Mouse (Mus musculus) lung, postnatal 0 days (tissue): Measurements from ENCODE around the gene Cep131. TPM values are rescaled to one million over a fixed set of nuclear protein-coding genes. Genes with fewer than 3 reads are reported as not detected.

Source experiments
- ATAC-seq: fragments of 200-750 bp; cut with Nextera tagmentation; 2 replicates; pipeline ENCODE4 v1.8.0; 2017; ENCODE audit warnings: moderate library complexity
- DNase-seq: peaks from one replicate; pipeline ENCODE4 v3.0.0-alpha.2; 2016; ENCODE audit warnings: low spot score
- H3K27ac ChIP-seq: fragments of 300-500 bp; sonication (generic); 2 replicates; pipeline ENCODE4 v1.5.1; 2014; ENCODE audit warnings: antibody characterized with exemption, mild to moderate bottlenecking, low read length, mixed read lengths
- H3K27me3 ChIP-seq: fragments of 300-500 bp; sonication (generic); replicated peaks from 2 replicates; pipeline ENCODE4 v1.6.1; 2014; ENCODE audit warnings: low read length, mixed read lengths; ENCODE audit not compliant: insufficient read depth
- H3K36me3 ChIP-seq: fragments of 300-500 bp; sonication (generic); 2 replicates; pipeline ENCODE4 v1.6.1; 2014; ENCODE audit warnings: low read length, mixed read lengths; ENCODE audit not compliant: insufficient read depth
- H3K4me1 ChIP-seq: fragments of 300-500 bp; sonication (generic); 2 replicates; pipeline ENCODE4 v1.6.1; 2014; ENCODE audit warnings: antibody characterized with exemption, low read depth, low read length, mixed read lengths; ENCODE audit not compliant: insufficient read depth
- H3K4me2 ChIP-seq: fragments of 300-500 bp; sonication (generic); replicated peaks from 2 replicates; pipeline ENCODE4 v1.6.1; 2014; ENCODE audit warnings: low read depth, mild to moderate bottlenecking, low read length, moderate library complexity, mixed read lengths
- H3K4me3 ChIP-seq: fragments of 300-500 bp; sonication (generic); 2 replicates; pipeline ENCODE4 v1.5.1; 2014; ENCODE audit warnings: low read depth, low read length
- H3K9ac ChIP-seq: fragments of 300-500 bp; sonication (generic); replicated peaks from 2 replicates; pipeline ENCODE4 v1.6.1; 2014; ENCODE audit warnings: low read depth, mild to moderate bottlenecking
- H3K9me3 ChIP-seq: fragments of 300-500 bp; sonication (generic); 2 replicates; pipeline ENCODE4 v1.6.1; 2016; ENCODE audit warnings: low read length, mixed read lengths
- CTCF ChIP-seq: IDR thresholded peaks from 2 replicates; pipeline ENCODE4 v1.5.1; 2016; ENCODE audit warnings: antibody characterized with exemption, mild to moderate bottlenecking
- EP300 ChIP-seq: IDR thresholded peaks from 2 replicates; pipeline ENCODE4 v1.6.1; 2016; ENCODE audit warnings: antibody characterized with exemption, mild to moderate bottlenecking, control low read depth
- WGBS: fragments of 180-500 bp; shearing (Covaris S2); extraction: QIAGEN DNeasy Blood & Tissue Kit; methylation state at CpG from one replicate; pipeline ENCODE4 v1.1.7; 2014; 5-methylcytosine and 5-hydroxymethylcytosine counted together
- microRNA counts: library from miRNA; unstranded; fragments of <30 nt; microRNA quantifications from one replicate; lab custom pipeline; 2015
- microRNA-seq: library from miRNA; unstranded; fragments of <30 nt; microRNA quantifications from one replicate; pipeline ENCODE4, GENCODE M21; 2016
- polyA plus RNA-seq: library from polyadenylated mRNA; unstranded; fragments of >200 nt; fragmentation: Nextera tagmentation; extraction: Ambion mirVana; gene quantifications from 2 replicates; pipeline ENCODE4 v1.2.1, GENCODE M21; 2015

Gene Cep131
- polyA plus RNA-seq, 1 experiment from 2014 or later, result 7.6 TPM

GRCm38 (mm10) chr11:120022841-120023240 lies 63.8 kb downstream of the Cep131 start:
- 55% methylated on average over 12 of the region's 12 CpGs for WGBS
- no peak for DNase-seq

DNA sequence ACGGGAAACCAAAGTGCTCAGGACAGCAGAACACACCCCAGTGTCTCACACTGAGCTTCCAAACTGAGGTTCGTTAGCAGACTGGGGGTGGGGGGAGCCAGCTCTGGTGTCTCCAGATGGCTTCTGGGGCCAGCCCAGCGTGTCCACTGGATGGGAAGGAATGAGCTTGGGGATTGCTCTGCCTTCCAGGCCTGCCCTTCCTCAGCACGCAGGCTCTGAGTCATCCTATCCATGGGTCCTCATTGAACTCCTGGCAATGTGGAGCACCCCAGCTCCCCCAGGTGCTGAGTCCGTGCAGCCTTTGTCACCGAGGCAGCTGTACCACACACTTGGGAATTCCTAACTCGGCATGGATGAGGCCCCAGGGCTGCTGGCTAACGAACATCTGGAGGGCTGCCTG lies 64.4 kb downstream of the Cep131 start:
- TF ChIP-seq CTCF, result no peak
- no peak for TF ChIP-seq EP300
- Histone ChIP-seq H3K9ac (no peak overlapping the region), H3K4me3 (no peak overlapping the region), H3K4me1 (no peaks in the 10 kb centered on the region), H3K36me3 (no peaks in the 10 kb centered on the region), H3K27me3 (no peaks in the 10 kb centered on the region), H3K9me3 (no peaks in the 10 kb centered on the region), H3K27ac (no peak overlapping the region), H3K4me2 (no peak overlapping the region)
- DNase-seq, result no peak
- no peak for ATAC-seq
- WGBS, result 66% methylated on average over 8 of the region's 8 CpGs

More at GRCm38 (mm10) chr11:120022841-120023240, 63.8 kb downstream of the Cep131 start:
- ATAC-seq, result 0 out of 2 replicates have a peak, but pooled peaks have one; percentile 32
- no peak for TF ChIP-seq CTCF
- TF ChIP-seq EP300, result no peak
- H3K4me1 ChIP-seq, result no peaks in the 10 kb centered on the region
- H3K4me3 ChIP-seq, result no peak overlapping the region
- no peaks in the 10 kb centered on the region for H3K9me3 ChIP-seq
- no peak overlapping the region for H3K9ac ChIP-seq
- no peaks in the 10 kb centered on the region for H3K36me3 ChIP-seq
- H3K27me3 ChIP-seq, result no peaks in the 10 kb centered on the region
- H3K27ac ChIP-seq, result no peak overlapping the region
- no peak overlapping the region for H3K4me2 ChIP-seq

- no peak overlapping the region for H3K27ac ChIP-seq
- no peaks in the 10 kb centered on the region for H3K36me3 ChIP-seq
- no peaks in the 10 kb centered on the region for H3K27me3 ChIP-seq
- no peaks in the 10 kb centered on the region for H3K9me3 ChIP-seq
- DNase-seq (no peak), ATAC-seq (no peak)
- WGBS, result 87% methylated on average over 16 of the region's 16 CpGs
- H3K4me2 ChIP-seq, result no peak overlapping the region
- no peaks in the 10 kb centered on the region for H3K4me1 ChIP-seq
- TF ChIP-seq CTCF (no peak), EP300 (no peak)
- no peak overlapping the region for H3K9ac ChIP-seq
- H3K4me3 ChIP-seq, result no peak overlapping the region
These were observed 65.3 kb downstream of the Cep131 start for GRCm38 (mm10) chr11:120021367-120021766.

DNA sequence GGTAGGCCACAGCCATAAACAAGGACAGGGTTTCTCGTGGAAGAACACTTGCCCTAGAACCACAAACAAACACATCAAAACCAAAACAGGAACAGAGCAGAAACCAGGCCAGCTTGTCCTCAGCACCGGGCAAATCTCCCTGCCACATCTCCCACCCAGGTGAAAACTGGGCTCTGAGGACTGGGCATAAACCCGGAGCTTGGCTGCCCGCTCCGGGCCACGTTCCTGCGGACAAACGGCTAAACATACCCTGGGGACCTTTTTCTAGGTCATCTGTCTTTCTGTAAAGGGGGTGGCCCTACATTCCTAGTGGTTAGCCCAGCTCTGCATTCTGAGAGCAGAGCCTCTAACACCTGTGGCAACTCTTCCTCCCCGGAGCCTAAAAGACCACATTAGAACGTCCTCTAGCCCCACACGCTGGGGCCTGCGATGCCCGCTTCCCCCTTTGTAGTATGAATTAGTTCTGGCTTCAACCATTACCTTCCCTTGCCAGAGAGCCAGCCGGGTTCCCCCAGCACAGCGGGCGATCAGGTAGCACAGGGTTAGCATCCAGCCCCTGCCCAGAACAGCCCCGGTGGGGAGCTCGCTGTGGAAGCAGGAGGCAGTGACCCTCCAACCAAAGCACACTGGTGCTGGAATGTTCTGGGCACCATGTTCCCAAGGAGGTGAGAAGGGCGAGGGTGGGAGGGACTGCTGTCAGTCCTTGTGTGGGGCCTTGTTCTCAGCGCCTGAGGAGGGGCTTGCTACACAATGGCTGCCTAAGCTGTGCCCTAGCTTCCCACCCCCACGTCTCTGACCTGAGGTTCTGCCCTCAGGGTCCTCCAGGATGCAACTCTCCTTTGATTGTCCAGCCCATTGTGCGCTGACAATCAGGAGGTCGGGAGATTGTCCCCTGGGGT lies 66.8 kb downstream of the Cep131 start:
- DNase-seq (no peak), ATAC-seq (no peak)
- Histone ChIP-seq H3K9me3 (no peaks in the 10 kb centered on the region), H3K4me2 (no peak overlapping the region), H3K36me3 (no peaks in the 10 kb centered on the region), H3K27ac (no peak overlapping the region), H3K4me1 (no peaks in the 10 kb centered on the region), H3K9ac (no peak overlapping the region), H3K27me3 (no peaks in the 10 kb centered on the region), H3K4me3 (no peak overlapping the region)
- no peak for TF ChIP-seq EP300
- no peak for TF ChIP-seq CTCF
- 71% methylated on average over 23 of the region's 23 CpGs for WGBS

- Histone ChIP-seq H3K9me3 (no peaks in the 10 kb centered on the region), H3K4me1 (0 out of 2 replicates have a peak, but pooled peaks cover 4% of the 10 kb centered on the region), H3K36me3 (no peaks in the 10 kb centered on the region), H3K27me3 (no peaks in the 10 kb centered on the region), H3K9ac (no peak overlapping the region), H3K27ac (no peak overlapping the region), H3K4me3 (no peak overlapping the region), H3K4me2 (no peak overlapping the region)
- ATAC-seq (no peak), DNase-seq (no peak)
- TF ChIP-seq CTCF, result no peak
- TF ChIP-seq EP300, result no peak
- WGBS, result 69% methylated on average over 7 of the region's 8 CpGs
These were observed 69.6 kb downstream of the Cep131 start for GRCm38 (mm10) chr11:120017011-120017410.

GRCm38 (mm10) chr11:120014758-120015157 lies 71.9 kb downstream of the Cep131 start:
- Histone ChIP-seq H3K27ac (no peak overlapping the region), H3K9ac (no peak overlapping the region), H3K9me3 (no peaks in the 10 kb centered on the region), H3K27me3 (no peaks in the 10 kb centered on the region), H3K4me1 (0 out of 2 replicates have a peak, but pooled peaks cover 4% of the 10 kb centered on the region), H3K4me2 (no peak overlapping the region), H3K36me3 (no peaks in the 10 kb centered on the region), H3K4me3 (no peak overlapping the region)
- ATAC-seq (no peak), DNase-seq (no peak)
- TF ChIP-seq CTCF (no peak; the same call in 1 of the 2 replicates), EP300 (no peak)
- WGBS, result 83% methylated on average over 4 of the region's 4 CpGs

MicroRNA genes within 50 kb of the gene (microRNA counts, 519-probe panel; counts per million panel counts)
- 3,356 counts per million, percentile 20 among the panel's probes with 10 or more counts for microRNA mmu-miR-338-3p (lab: Ali Mortazavi, UCI)
- not detected for microRNA mmu-miR-338-5p (lab: Ali Mortazavi, UCI)

Small RNA genes within 50 kb of the gene (microRNA-seq; reads per million reads assigned to microRNA genes)
- not detected for gene Gm25948
- gene Mir3065, result not detected
- gene Mir338, result not detected

Other genes starting within 250 kb of the Cep131 start
- gene Chmp6, start 173.4 kb downstream of the Cep131 start, polyA plus RNA-seq, result 83.6 and 89.9 TPM in 2 replicates
- 42.9 and 52.6 TPM in 2 replicates for gene Baiap2, start 144.1 kb downstream of the Cep131 start, polyA plus RNA-seq
- 1.4 and 1.7 TPM in 2 replicates for gene Aatk, start 39.7 kb downstream of the Cep131 start, polyA plus RNA-seq
- 8.2 TPM in 2 replicates for gene Tepsin, start 11.9 kb upstream of the Cep131 start, polyA plus RNA-seq
- 69.6 and 76.9 TPM in 2 replicates for gene Ndufaf8, start 12.1 kb upstream of the Cep131 start, polyA plus RNA-seq
- gene Slc38a10, start 64.5 kb upstream of the Cep131 start, polyA plus RNA-seq, result 66.6 and 69.4 TPM in 2 replicates
- 5.9 and 6.6 TPM in 2 replicates for gene Bahcc1, start 146.1 kb upstream of the Cep131 start, polyA plus RNA-seq